Mouse (Mus musculus) ovary, adult 18-20 months (tissue): Measurements from ENCODE around the gene Sec23a.
"Not testable (repeated sequence)": the region's sequence is repeated elsewhere in the genome, so short reads cannot be mapped to it uniquely, and the experiment has no call there.

ENCODE experiments used
- DNase-seq: peaks from one replicate; pipeline ENCODE4 v3.0.0; 2022; ENCODE audit warnings: low spot score, mixed read lengths

The Sec23a gene

GRCm38 (mm10) chr12:58985766-58986165 is 26.1 kb downstream of the Sec23a start:
- no peak for DNase-seq

- DNase-seq = not testable (repeated sequence)
These were observed 30.6 kb downstream of the Sec23a start for GRCm38 (mm10) chr12:58981178-58981661.

GRCm38 (mm10) chr12:58976966-58977365 is 34.9 kb downstream of the Sec23a start:
- DNase-seq = no peak

- DNase-seq = no peak
These were observed 47.2 kb downstream of the Sec23a start for GRCm38 (mm10) chr12:58964583-58964982.

GRCm38 (mm10) chr12:58960844-58961243 is 51.0 kb downstream of the Sec23a start:
- DNase-seq = no peak

GRCm38 (mm10) chr12:58956624-58957023 is 55.2 kb downstream of the Sec23a start:
- no peak for DNase-seq

- no peak for DNase-seq
These were observed 55.7 kb downstream of the Sec23a start for GRCm38 (mm10) chr12:58956162-58956561.

DNA sequence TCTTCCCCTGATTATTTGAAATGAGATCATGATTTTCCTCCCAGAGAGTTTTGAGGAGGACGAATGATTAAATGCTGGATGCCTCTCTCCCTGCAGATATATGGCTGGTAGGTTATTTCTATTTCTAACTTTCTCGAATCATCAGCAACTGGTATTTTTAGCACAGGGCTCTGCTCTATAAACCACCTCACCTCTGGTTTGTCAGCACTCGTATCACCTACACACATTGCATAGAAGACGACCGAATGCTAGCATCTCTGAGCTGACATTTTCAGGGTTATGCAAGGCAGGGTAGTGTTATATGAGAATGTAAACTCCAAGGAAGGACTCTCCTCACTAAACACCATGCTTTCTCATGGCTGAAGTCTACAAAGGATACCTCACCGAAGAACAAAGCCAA is 63.9 kb downstream of the Sec23a start:
- no peak for DNase-seq

- no peak for DNase-seq
These were observed 64.6 kb downstream of the Sec23a start for GRCm38 (mm10) chr12:58947231-58947630.

GRCm38 (mm10) chr12:58942544-58942943 is 69.3 kb downstream of the Sec23a start:
- no peak for DNase-seq

DNA sequence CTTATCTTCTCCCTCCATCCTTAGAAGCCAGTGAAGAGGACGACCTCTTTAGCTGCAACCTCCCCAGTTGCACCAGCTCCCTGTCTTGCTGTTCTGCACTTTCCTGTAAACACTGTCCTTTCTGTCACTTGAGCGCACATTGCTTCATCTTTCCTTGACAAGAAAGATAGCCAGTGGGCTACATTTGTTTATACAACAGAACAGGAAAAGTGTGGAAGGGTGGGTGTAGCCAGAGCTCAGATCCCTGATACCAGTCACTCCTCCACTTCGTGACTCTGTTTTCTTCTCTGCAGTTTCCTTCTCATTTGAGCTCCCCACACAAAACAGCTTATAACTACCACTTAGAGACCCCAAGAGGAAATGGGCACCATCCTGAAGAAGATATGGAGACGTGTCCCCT is 77.2 kb downstream of the Sec23a start:
- DNase-seq = no peak

GRCm38 (mm10) chr12:58924996-58925395 is 86.8 kb downstream of the Sec23a start:
- DNase-seq = no peak

- DNase-seq = no peak
These were observed 87.8 kb downstream of the Sec23a start for GRCm38 (mm10) chr12:58924025-58924424.

DNA sequence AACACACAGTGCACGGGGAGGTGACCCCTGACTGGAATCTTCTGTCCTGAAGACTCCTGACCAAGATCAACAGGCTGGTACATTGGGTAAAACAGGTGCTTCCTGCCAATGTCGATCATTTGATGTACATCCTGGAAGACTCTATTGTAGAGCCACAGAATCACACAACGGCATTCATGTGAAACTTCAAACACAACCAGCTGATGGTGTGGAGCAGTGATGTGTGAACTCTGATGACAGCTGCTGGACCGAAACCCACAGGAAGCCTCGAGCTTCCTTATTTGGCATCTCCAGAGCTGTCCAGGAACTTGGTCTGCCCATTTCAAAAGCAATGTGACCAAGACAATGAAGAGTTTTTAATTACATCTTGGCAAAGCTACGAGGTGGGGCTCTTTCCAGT is 91.0 kb downstream of the Sec23a start:
- no peak for DNase-seq

DNA sequence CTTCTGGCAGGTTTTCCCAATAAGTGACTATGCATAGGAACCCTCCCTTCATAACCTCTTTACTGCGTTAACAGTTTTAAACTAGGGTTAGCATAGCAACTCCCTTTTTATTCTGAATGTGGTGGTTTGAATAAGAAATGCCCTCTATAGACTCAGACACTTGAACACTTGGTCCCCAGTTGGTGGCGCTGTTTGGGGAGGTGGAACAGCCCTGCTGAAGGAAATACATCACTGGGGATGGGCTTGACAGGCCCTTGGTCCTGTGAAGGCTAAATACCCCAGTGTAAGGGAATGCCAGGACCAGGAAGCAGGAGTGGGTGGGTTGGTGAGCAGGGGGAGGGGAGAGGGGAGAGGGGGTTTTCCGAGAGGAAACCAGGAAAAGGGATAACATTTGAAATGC is 92.3 kb downstream of the Sec23a start:
- no peak for DNase-seq

DNA sequence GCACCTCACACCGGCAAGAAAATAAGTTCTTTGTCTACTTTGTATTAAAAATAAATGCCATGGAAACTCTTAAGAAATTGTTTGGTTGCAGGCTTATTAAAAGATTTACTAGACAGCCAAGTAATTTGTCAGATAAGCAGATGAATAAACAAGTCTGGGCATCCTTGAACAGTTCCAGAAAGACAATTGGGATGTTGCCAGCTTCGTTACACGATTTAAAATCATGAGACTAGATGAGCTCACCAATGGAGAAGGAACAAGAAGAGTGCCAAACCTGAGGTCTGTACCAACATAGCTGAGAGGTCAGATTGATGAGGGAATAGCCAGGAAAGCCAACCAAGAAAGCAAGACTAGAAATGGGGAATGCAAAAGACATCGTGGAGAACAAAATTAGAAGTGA is 102.0 kb downstream of the Sec23a start:
- DNase-seq = no peak
